In genomic region chr7:137715126-137715900, GRCm38 (mm10) we compare ENCODE assay signal across 15 mouse cellular contexts.
DNase-seq lines count a peak whose midpoint lies in the region; ATAC-seq lines count a peak whose summit lies in the region.
"Had no signal": no experiment of that assay in that cellular context is flagged by ENCODE, and none has a peak within 500 bp of the region (broad histone marks: within the 10 kb centered on the region; RNA-seq: fewer than 3 reads in every experiment).

No protein-coding gene starts in this region.

- no peaks in the 10 kb centered on the region for H3K9me3 ChIP-seq in forebrain, embryonic 16.5 days (ENCODE audit: control insufficient read depth, low read length)
- H3K9me3 ChIP-seq: embryonic facial prominence, embryonic 10.5 days; liver, embryonic 15.5 days; neural tube, embryonic 13.5 days had no signal

- peak; percentile 61; the same call in 1 of the 2 replicates for ATAC-seq in forebrain, embryonic 16.5 days

- H3K9ac ChIP-seq in forebrain, embryonic 16.5 days (replicated peaks; ENCODE audit: low read depth, low read length): no peak overlapping the region
- H3K9ac ChIP-seq: liver, embryonic 15.5 days; neural tube, embryonic 13.5 days had no signal

- no peak overlapping the region for H3K27ac ChIP-seq in forebrain, embryonic 16.5 days (ENCODE audit: low read length)
- H3K27ac ChIP-seq: embryonic facial prominence, embryonic 10.5 days; gastrocnemius, adult 2 months; liver, embryonic 15.5 days; neural tube, embryonic 13.5 days; stomach, postnatal 0 days had no signal

- H3K36me3 ChIP-seq in forebrain, embryonic 16.5 days (ENCODE audit: control insufficient read depth, insufficient read depth): no peaks in the 10 kb centered on the region
- H3K36me3 ChIP-seq: embryonic facial prominence, embryonic 10.5 days; liver, embryonic 15.5 days; neural tube, embryonic 13.5 days had no signal

- no peaks in the 10 kb centered on the region for H3K27me3 ChIP-seq in forebrain, embryonic 16.5 days (replicated peaks; ENCODE audit: control insufficient read depth, insufficient read depth, low read length)
- H3K27me3 ChIP-seq: liver, embryonic 15.5 days; neural tube, embryonic 13.5 days had no signal

- no peak overlapping the region for H3K4me2 ChIP-seq in forebrain, embryonic 16.5 days (ENCODE audit: low read length)
- H3K4me2 ChIP-seq: liver, embryonic 15.5 days; neural tube, embryonic 13.5 days had no signal

- DNase-seq in layer of hippocampus, adult 9-11 months: peak; percentile 19
- DNase-seq in layer of hippocampus, adult 9-10 months (ENCODE audit: low spot score): no peak
- peak; percentile 29 to 56 for DNase-seq in frontal cortex, postnatal 36 days (ENCODE audit: low spot score in 2 of 2)
- peak; percentile 10 for DNase-seq in right cerebral cortex, postnatal 14 days
- no peak for DNase-seq in gastrocnemius, postnatal 10 days
- no peak for DNase-seq in kidney, adult 18-20 months
- DNase-seq: adrenal gland, postnatal 10 days; cerebellum, adult 18-20 months; gastrocnemius, adult 2 months; midbrain, embryonic 14.5 days had no signal

- H3K4me3 ChIP-seq in forebrain, embryonic 16.5 days (replicated peaks; ENCODE audit: low read length): no peak overlapping the region
- H3K4me3 ChIP-seq: embryonic facial prominence, embryonic 10.5 days; gastrocnemius, adult 2 months; liver, embryonic 15.5 days; neural tube, embryonic 13.5 days had no signal

- WGBS in forebrain, embryonic 16.5 days: 39% methylated on average over 6 of the region's 6 CpGs

- peaks cover 19% of the 10 kb centered on the region for H3K4me1 ChIP-seq in forebrain, embryonic 16.5 days (replicated peaks; ENCODE audit: control insufficient read depth, insufficient read depth, low read length)
- H3K4me1 ChIP-seq: liver, embryonic 15.5 days had no signal

Comparison
In these comparisons a context has a peak if more than half of its experiments do, and no peak if none do; other contexts are left out.
1. DNase-seq: peak in layer of hippocampus, adult 9-11 months (single experiment), frontal cortex, postnatal 36 days (2 of 2) and right cerebral cortex, postnatal 14 days (single experiment); none in layer of hippocampus, adult 9-10 months (single experiment), gastrocnemius, postnatal 10 days (single experiment) and kidney, adult 18-20 months (single experiment).